Mouse (Mus musculus): ENCODE data around the gene Polrmt.

- TF ChIP-seq ZNF384 (IDR thresholded peaks at IDR 0.05; ENCODE audit: low read depth, low read length) (no peak), ZC3H11A (IDR thresholded peaks at IDR 0.05; ENCODE audit: borderline replicate concordance, low read depth, low read length) (no peak), HCFC1 (IDR thresholded peaks at IDR 0.05; ENCODE audit: borderline replicate concordance, insufficient read depth, low read length) (no peak), MAFK (IDR thresholded peaks at IDR 0.05; ENCODE audit: insufficient read depth, low read depth, low read length) (no peak), CHD2 (IDR thresholded peaks at IDR 0.05; ENCODE audit: low read depth, low read length) (no peak)
These were observed 44.5 kb upstream of the Polrmt start, which contains the start of gene Prss57 for GRCm38 (mm10) chr10:79790861-79791260.
